Mouse (Mus musculus) cortical plate, adult 2 months (tissue): ENCODE measurements around the gene Mptx2.
"Not testable (repeated sequence)": the region's sequence is repeated elsewhere in the genome, so short reads cannot be mapped to it uniquely, and the experiment has no call there.

Source experiments
- CTCF ChIP-seq: fragments of 200-500 bp; IDR thresholded peaks from 2 replicates; pipeline ENCODE4 v1.5.1; 2011; ENCODE audit warnings: mild to moderate bottlenecking, control low read depth, low read length; ENCODE audit not compliant: insufficient read depth; ENCODE audit errors: extremely low read depth
- POLR2A ChIP-seq: fragments of 200-500 bp; IDR thresholded peaks from 2 replicates; pipeline ENCODE4 v1.6.1; 2011; ENCODE audit warnings: mild to moderate bottlenecking, low read length, control low read depth; ENCODE audit not compliant: insufficient read depth; ENCODE audit errors: extremely low read depth

DNA sequence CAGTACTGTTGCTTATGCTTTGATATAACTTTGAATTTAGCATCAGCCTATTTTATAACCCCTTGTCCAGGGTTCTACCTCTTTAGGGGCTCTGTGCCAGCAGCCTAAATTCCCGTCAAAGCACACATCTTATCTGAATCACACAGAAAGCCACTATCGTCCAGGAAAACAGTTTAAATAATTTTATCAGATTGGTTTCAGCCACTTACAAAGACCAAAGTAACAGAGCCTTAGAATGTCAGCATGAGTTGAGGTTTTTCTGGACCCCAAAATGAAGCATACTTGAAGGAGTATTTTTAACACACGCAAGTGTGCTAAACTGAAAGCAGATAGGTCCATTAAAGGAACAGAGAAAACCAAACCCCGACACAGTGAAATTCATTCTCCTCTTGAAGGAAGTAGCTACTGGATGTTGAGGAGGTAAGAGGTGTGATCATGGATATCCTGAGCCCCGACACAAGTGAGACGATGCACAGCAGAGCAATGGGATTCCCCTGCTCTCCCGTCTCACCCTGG is 36.0 kb upstream of the Mptx2 start:
- TF ChIP-seq CTCF, POLR2A: not testable (repeated sequence)
